Mouse (Mus musculus): ENCODE data around the gene Eml3.
"Not testable (repeated sequence)": the region's sequence is repeated elsewhere in the genome, so short reads cannot be mapped to it uniquely, and the experiment has no call there.

Eml3 gene

DNA sequence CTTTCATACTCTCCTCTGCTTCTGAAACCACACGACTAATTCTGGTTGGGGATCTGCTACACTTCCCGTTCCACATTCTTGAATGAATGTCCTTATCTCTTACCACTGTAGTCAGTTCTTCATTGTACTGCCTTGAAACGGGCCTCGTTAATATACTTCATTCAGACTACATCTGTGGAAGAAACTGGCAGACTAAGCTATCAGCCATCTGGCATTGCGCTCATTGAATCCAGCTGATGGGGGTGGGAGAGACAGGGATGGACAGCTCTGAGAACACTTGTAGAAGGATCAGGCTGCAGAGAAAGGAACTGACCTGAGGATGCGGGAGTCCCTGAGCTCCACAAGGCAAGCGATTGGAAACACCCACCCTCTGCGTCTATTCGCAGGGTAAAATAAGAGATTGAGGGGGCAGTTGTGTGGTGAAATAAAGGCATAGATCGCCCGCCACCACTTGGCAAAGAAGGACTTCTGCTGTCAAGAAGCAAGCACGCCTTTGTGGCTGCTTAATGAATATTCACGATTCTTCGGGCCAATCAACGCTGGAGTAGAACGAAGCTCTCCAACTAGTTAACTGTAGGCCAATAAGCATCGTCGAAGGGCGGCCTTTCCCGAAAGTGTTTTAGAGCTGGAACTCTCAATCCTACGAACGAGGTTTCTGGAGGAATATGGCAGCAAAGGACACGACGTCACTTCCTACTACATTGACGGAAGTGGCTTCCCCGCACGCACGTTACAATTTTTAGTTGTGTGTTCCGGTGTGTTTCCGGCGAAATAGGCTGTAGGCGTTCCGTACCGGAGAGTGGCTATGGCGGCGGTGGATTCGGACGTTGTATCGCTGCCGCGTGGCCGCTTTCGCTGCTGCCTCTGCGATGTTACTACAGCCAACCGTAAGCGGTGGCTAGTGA, 24.0 kb downstream of the Eml3 start, which contains the start of gene Tut1:
Gene Tut1, plus strand, starts transcription at position 713 of the 905 bp plus-strand sequence.
- peak; percentile 71 to 83 for DNase-seq

DNA sequence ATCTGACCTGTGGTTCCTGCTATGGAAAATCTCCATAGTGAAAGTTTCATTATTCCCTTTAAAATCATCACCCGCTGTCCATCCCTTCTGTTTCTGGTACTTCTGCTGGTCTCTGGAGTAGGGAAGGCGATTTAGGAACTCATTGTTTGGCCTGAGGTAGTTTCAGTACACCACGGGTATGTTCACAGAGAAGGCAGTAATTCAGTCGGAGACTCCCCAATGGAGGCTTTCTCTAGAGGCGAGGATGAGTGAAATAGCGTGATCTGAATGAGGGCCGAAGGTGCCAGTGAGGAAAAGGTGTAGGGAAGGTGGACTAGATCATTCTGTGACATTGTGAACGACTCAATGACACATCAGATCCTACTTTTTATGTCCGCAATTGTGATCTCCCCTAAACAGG, 24.8 kb downstream of the Eml3 start:
- no peak for DNase-seq

DNA sequence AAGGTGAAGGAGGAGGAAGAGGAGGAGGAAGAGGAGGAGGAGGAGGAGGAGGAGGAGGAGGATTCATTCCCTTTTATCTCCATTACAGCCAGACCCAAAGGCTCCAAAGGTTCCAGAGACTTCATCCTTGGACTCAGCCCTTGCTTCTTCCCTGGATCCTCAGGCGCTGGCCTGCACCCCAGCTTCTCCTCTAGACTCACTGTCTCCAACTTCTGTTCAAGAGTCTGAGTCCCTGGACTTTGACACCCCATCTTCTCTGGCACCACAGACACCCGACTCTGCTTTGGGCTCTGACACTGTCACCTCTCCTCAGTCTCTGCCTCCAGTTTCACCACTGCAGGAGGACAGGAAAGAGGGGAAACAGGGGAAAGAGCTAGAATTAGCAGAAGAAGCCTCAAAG, 32.9 kb downstream of the Eml3 start:
- DNase-seq: no peak

DNA sequence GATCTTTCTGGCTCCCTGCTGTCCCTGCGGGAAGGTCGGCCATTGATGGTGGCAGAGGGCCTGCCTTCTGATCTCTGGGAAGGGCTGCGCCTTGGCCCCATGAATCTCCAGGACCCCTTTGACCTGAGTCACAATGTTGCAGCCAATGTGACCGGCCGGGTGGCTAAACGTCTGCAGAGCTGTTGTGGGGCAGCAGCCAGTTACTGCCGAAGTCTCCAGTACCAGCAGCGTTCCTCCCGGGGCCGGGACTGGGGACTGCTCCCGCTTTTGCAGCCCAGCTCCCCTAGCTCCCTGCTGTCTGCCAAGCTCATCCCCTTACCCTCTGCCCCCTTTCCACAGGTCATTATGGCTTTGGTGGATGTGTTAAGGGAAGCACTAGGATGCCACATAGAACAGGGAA, 35.7 kb downstream of the Eml3 start:
- no peak for DNase-seq

DNA sequence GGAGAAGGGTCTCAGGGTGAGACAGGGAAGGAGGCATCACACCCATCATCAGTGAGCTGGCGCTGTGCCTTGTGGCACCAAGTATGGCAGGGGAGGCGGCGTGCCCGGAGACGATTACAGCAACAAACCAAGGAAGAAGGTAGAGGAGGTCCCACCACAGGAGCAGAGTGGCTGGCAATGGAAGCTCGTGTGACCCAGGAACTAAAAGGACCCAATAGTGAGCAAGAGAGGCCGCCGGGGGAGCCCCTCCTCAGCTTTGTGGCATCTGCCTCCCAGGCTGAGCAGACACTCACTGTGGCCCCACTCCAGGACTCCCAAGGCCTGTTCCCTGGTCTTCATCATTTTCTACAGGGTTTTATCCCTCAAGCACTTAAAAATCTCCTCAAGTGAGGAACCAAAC, 36.4 kb downstream of the Eml3 start:
- DNase-seq: no peak

- no peak for DNase-seq
These were observed 36.8 kb downstream of the Eml3 start for GRCm38 (mm10) chr19:8966198-8966589.

DNA sequence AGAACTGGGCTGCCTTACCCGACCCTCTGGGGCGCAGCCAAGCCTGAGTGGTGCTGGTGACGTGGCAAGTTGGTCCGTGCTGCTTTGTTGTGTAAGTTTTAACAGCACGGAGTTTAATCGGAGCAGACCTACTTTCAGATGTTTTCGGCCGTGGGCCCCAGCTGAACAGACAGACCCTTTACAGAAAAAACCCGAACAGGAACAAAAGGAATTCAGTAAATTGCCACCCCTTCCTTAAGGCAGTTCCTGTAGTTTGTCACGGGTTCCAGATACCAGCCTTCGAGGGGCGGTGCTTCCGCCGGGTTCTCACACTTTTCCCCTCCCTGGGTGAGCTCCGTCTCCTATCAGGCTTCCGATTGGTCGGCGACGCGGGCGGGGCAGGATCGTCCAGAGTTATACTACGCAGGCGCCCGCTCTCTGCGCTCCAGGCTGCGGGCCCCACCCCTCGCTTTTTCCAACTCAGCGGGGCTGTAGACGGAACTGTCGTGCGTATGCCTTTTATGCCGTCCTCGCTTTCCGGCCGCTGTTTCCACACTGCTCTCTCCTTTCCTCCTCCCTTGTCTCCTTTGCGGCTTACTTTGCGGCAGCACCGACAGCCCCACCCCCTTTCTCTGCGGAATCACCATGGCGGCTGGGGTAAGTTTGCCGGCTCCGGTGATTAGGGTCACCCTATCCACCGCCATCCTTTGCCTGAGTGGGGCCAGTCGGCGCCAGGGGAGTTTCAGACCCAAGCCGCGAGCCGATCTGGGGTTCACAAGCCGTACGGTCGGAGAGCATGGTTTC, 37.4 kb downstream of the Eml3 start, which contains the start of gene Eef1g:
Gene Eef1g, plus strand, starts transcription at position 452 of the 783 bp plus-strand sequence.
- DNase-seq: peak; percentile 94 to 99

- DNase-seq: no peak
These were observed 38.0 kb downstream of the Eml3 start for GRCm38 (mm10) chr19:8967373-8967743.

DNA sequence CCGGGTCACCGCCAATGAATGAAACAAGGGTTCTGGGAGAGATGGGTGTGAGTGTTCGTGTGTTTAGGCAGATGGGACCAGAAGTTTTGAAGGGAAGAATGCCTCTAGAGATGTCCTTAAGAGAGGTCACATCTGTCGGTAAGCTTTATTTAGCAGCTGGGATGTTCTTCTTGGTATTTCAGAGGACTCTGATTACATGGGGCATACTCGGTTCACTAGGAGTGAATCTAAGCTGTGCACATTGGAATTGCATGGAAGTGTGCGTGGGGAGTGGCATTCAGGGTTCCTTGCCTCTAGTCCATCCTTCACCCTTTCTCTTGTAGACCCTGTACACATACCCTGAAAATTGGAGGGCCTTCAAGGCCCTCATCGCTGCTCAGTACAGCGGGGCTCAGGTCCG, 38.5 kb downstream of the Eml3 start:
- no peak for DNase-seq

- not testable (repeated sequence) for DNase-seq
These were observed 43.1 kb downstream of the Eml3 start for GRCm38 (mm10) chr19:8972491-8972890.

GRCm38 (mm10) chr19:8974638-8975037, 45.3 kb downstream of the Eml3 start:
- DNase-seq: no peak

DNA sequence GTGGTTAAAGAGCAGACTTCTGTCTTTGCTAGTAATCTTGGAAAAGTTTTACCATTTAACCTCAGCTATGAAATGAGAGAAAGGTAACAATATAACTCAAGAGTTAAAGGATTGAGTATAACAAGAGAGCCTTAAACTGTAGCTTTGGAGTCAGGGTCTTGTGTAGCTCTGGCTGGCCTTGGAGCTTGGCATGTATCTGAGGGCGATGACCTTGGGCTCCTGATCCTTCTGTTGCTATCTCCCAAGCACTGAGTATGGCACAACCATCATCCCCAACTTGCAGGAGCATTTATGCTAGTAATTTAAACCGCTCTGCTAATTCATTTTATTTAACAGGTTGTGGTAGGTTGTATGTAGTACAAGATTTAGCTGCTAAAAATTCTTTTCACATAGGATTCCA, 46.1 kb downstream of the Eml3 start:
- no peak for DNase-seq

GRCm38 (mm10) chr19:8976535-8976934, 47.2 kb downstream of the Eml3 start:
- DNase-seq: peak in 1 of 2 experiments; percentile 46

GRCm38 (mm10) chr19:8980771-8981170, 51.4 kb downstream of the Eml3 start:
- DNase-seq: peak; percentile 51 to 55

GRCm38 (mm10) chr19:8981450-8982168, 52.3 kb downstream of the Eml3 start:
- DNase-seq: no peak

GRCm38 (mm10) chr19:8982303-8983149, 53.2 kb downstream of the Eml3 start:
- DNase-seq: no peak

DNA sequence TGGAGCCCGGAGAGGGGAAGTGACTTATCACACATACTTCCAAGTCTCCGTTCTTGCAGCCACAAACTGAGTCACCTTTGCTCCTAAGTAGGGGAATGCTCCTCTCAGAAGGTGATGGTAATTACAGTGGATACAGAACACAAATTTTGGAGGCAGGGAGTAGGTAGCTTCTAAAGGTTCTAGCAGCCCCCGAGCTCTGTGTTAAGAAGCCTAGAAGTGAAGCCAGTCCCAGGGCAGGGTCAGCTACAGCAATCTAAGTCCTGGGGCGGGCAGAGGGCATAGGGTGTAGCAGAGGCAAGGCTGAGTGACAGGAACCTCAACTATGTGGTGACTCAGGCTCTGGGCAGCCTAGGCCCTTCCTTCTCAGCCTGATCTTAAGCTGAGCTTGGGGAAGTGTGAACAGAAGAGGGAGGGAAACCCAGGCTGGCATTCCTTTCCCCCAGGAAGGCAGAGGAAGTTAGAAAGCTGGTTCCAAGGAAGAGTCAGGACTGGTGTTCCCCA, 53.8 kb downstream of the Eml3 start:
- DNase-seq: no peak

- DNase-seq: peak; percentile 61 to 68
These were observed 55.0 kb downstream of the Eml3 start for GRCm38 (mm10) chr19:8984255-8984868.

- no peak for DNase-seq
These were observed 56.5 kb downstream of the Eml3 start for GRCm38 (mm10) chr19:8985891-8986290.

DNA sequence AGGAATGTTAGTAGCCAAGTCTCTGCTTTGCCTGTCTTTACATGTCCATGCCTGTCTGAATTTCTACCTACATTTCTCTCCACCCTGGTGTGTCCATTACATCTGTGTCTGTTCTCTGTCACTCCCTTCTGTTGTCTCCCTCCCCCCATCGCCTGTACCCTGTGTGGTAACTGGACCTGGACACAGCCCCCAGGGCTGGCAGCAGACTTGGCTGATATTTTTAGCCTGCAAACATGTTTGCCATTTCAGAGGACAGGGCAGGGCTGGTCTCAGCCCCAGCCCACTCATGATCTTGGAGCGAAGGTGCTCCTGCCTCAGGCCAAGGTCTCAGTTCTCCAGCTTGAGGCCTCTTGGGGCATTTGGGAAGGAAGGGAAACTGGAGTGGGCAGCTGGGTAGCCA, 58.5 kb downstream of the Eml3 start:
- no peak for DNase-seq

GRCm38 (mm10) chr19:8988346-8989065, 59.2 kb downstream of the Eml3 start:
- DNase-seq: no peak
